Mouse (Mus musculus) ES-Bruce4 (cell line): ENCODE measurements around the gene Gramd1c.

Experiments used
- CTCF ChIP-seq: IDR thresholded peaks from one replicate; pipeline ENCODE4 v1.8.1; 2011; ENCODE audit warnings: low read depth, low read length
- EP300 ChIP-seq: IDR thresholded peaks from 2 replicates; pipeline ENCODE4 v1.6.1; 2011; ENCODE audit warnings: low read depth, low read length; ENCODE audit not compliant: insufficient read depth
- POLR2A ChIP-seq: IDR thresholded peaks from one replicate; pipeline ENCODE4 v1.8.1; 2011; ENCODE audit warnings: low read length; ENCODE audit not compliant: insufficient read depth

- TF ChIP-seq POLR2A = no peak
- TF ChIP-seq EP300 = no peak
- TF ChIP-seq CTCF = no peak
These were observed 45.9 kb upstream of the Gramd1c start for GRCm38 (mm10) chr16:44109002-44109401.
